Mouse (Mus musculus) bone marrow, adult 2 months (tissue): ENCODE measurements at regions not wholly inside any gene's neighbourhood (a gene's known extent, or its start where the extent isn't known, plus 50 kb on each side); places are given as distances from the start of the nearest gene placed in this dataset.

Experiments
- CTCF ChIP-seq: fragments of 200-500 bp; IDR thresholded peaks from 2 replicates; pipeline ENCODE4 v1.5.1; 2011; ENCODE audit warnings: low read length, control low read depth; ENCODE audit not compliant: control insufficient read depth, insufficient read depth
- POLR2A ChIP-seq: fragments of 200-500 bp; IDR thresholded peaks from 2 replicates; pipeline ENCODE4 v1.6.1; 2011; ENCODE audit warnings: low read depth, mild to moderate bottlenecking, control low read depth, low read length, borderline replicate concordance; ENCODE audit not compliant: control insufficient read depth

DNA sequence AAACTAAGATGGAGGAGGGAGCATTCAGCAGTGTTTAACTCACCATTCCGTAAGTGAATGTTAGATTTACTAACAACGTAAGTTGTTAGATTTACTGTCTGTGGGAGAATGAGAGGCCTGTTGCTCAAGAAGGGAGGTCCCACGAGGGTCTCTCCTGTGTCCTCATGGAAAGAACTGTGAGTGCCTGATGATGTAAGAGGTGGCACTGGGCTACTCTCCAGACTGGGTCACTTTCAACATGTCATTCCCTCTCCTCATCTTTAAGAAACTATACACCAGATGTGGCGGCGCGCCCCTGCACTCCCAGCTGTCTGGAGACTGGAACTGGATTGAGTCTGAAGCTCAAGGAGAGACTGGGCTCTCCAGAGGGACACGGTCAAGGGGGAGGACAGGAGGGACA, 343.9 kb upstream of the Dnajc24 start:
- no peak for TF ChIP-seq CTCF
- no peak for TF ChIP-seq POLR2A
